Mouse (Mus musculus): ENCODE results near the gene Tnnt1. TPM values are rescaled to one million over a fixed set of nuclear protein-coding genes. Genes with fewer than 3 reads are reported as not detected.

Tnnt1 gene
- polyA plus RNA-seq, 1 experiment from 2014 or later: 4.0 TPM

Other genes with a start within 250 kb of the Tnnt1 start
- not detected in 2 replicates for gene Ncr1, start 178.7 kb downstream of the Tnnt1 start, polyA plus RNA-seq (2015; fragmentation: Nextera tagmentation; extraction: Ambion mirVana)
- gene Gp6, start 118.6 kb downstream of the Tnnt1 start, polyA plus RNA-seq (2015; fragmentation: Nextera tagmentation; extraction: Ambion mirVana): 0.10 TPM in 1 of 2 replicates, not detected in the other
- 42.6 and 43.4 TPM in 2 replicates for gene Rdh13, start 70.7 kb downstream of the Tnnt1 start, polyA plus RNA-seq (2015; fragmentation: Nextera tagmentation; extraction: Ambion mirVana)
- 13.9 and 15.4 TPM in 2 replicates for gene Eps8l1, start 55.7 kb downstream of the Tnnt1 start, polyA plus RNA-seq (2015; fragmentation: Nextera tagmentation; extraction: Ambion mirVana)
- 49.3 and 49.9 TPM in 2 replicates for gene Ppp1r12c, start 14.7 kb downstream of the Tnnt1 start, polyA plus RNA-seq (2015; fragmentation: Nextera tagmentation; extraction: Ambion mirVana)
- gene Tnni3, start 7.8 kb upstream of the Tnnt1 start, polyA plus RNA-seq (2015; fragmentation: Nextera tagmentation; extraction: Ambion mirVana): 2.1 TPM in 2 replicates
- gene Dnaaf3, start 16.1 kb upstream of the Tnnt1 start, polyA plus RNA-seq (2015; fragmentation: Nextera tagmentation; extraction: Ambion mirVana): 2.8 and 3.6 TPM in 2 replicates
- 99.6 and 117 TPM in 2 replicates for gene Syt5, start 31.2 kb upstream of the Tnnt1 start, polyA plus RNA-seq (2015; fragmentation: Nextera tagmentation; extraction: Ambion mirVana)
- 1.2 and 1.3 TPM in 2 replicates for gene Ptprh, start 87.7 kb upstream of the Tnnt1 start, polyA plus RNA-seq (2015; fragmentation: Nextera tagmentation; extraction: Ambion mirVana)
- gene Tmem86b, start 115.0 kb upstream of the Tnnt1 start, polyA plus RNA-seq (2015; fragmentation: Nextera tagmentation; extraction: Ambion mirVana): 2.3 and 2.5 TPM in 2 replicates
- gene Ppp6r1, start 142.6 kb upstream of the Tnnt1 start, polyA plus RNA-seq (2015; fragmentation: Nextera tagmentation; extraction: Ambion mirVana): 10.0 and 10.2 TPM in 2 replicates
- 168 and 171 TPM in 2 replicates for gene Hspbp1, start 168.7 kb upstream of the Tnnt1 start, polyA plus RNA-seq (2015; fragmentation: Nextera tagmentation; extraction: Ambion mirVana)
- 7.1 and 8.7 TPM in 2 replicates for gene Brsk1, start 174.2 kb upstream of the Tnnt1 start, polyA plus RNA-seq (2015; fragmentation: Nextera tagmentation; extraction: Ambion mirVana)
- 0.12 and 0.27 TPM in 2 replicates for gene Tmem150b, start 208.9 kb upstream of the Tnnt1 start, polyA plus RNA-seq (2015; fragmentation: Nextera tagmentation; extraction: Ambion mirVana)
- gene Kmt5c, start 223.7 kb upstream of the Tnnt1 start, polyA plus RNA-seq (2015; fragmentation: Nextera tagmentation; extraction: Ambion mirVana): 57.4 and 61.8 TPM in 2 replicates
- gene Cox6b2, start 236.7 kb upstream of the Tnnt1 start, polyA plus RNA-seq (2015; fragmentation: Nextera tagmentation; extraction: Ambion mirVana): 24.1 and 28.1 TPM in 2 replicates

Data from hindbrain, embryonic 15.5 days (tissue).